Mouse (Mus musculus): Measurements from ENCODE around the gene Naip6. TPM values are rescaled to one million over a fixed set of nuclear protein-coding genes. Genes with fewer than 3 reads are reported as not detected.
"Not testable (repeated sequence)": the region's sequence is repeated elsewhere in the genome, so short reads cannot be mapped to it uniquely, and the experiment has no call there.

The Naip6 gene
- under 1 TPM; 0.26 to 0.95 (median 0.55) TPM for total RNA-seq (2022)

- not testable (repeated sequence) for DNase-seq (ENCODE audit: low spot score in 2 of 2)
These were observed at the start of gene Naip6 for GRCm38 (mm10) chr13:100317256-100317893. Gene Naip6, minus strand, starts transcription at chr13:100317674.

DNA sequence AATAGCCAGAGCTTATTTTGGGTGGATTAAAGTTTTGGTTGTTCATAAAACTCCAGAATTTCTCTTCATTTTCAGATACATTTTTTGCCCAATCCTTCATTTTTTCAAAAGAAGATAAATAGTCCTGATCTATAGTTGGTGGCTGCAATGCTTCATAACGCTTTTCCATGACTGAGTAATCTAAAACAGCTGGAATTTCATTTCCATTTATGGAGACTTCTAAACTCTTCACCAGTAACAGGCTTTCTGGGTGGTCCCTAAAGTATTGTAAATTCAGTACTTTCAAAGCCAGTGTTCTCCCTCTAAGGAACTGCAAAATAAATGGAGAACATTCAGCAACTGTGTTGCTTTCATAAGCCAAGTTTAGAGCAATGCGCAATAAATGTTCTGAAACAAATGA, 34.8 kb upstream of the Naip6 start:
- DNase-seq (ENCODE audit: low spot score in 2 of 2): not testable (repeated sequence)

GRCm38 (mm10) chr13:100349510-100350173, 32.2 kb upstream of the Naip6 start:
- not testable (repeated sequence) for DNase-seq (ENCODE audit: low spot score in 2 of 2)

DNA sequence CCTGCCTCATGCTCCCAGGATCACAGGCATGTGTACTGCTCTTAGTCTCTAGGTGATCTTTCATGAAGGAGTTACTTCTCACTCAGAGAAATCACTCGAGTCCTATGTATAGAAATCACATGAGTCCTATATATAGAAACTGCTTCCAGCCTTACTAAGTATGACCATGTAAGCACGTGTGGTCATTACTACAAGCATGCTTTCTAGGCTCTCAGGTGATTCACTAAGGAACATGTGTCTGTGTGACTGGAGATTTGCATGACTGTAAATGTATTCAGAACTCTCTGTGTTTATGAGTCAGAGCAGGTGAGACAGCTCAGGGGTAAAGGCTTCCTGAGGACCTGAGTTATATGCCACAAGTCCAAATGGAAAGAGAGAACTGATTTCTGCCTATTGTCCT, 24.3 kb upstream of the Naip6 start:
- DNase-seq (ENCODE audit: low spot score in 2 of 2): no peak

DNA sequence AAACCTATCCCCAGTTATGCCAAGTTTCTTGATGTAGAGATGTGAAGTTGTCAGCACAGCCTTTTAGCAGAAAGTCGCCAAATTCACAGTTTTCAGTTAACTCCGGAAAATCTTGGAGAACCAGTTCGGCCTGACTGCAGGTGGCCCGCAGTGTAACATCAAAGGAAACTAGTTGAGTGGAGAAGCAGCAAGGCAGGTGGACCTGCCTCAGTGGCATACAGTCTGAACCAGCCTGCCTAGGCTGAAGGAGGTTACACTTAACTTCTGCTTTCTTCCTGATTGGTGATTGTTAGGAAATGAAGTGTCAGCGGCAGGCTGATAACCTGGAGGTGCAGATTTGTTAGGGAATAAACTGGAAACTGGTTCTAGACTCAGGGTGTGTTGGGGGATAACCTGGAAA, 14.3 kb upstream of the Naip6 start:
- DNase-seq (ENCODE audit: low spot score in 2 of 2): not testable (repeated sequence)

DNA sequence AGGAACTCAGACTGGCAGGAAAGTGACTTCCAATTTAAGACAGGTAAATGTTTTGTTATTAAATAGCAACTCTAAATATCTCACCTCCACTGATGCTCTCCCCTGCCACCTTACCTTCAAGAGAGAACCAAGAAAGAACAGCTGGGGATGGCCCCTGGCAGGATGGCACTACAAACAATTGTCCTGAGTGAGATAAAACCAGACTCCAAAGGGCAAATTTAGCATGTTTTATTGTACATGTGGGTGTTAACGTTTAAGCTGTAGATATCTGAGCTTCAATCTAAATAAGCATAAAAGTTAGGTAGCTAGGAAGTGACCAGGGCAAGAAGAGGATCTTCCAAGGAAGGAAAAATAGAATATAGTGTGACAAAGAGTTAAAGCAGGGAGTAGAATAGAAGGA, 11.4 kb upstream of the Naip6 start:
- not testable (repeated sequence) for DNase-seq (ENCODE audit: low spot score in 2 of 2)

DNA sequence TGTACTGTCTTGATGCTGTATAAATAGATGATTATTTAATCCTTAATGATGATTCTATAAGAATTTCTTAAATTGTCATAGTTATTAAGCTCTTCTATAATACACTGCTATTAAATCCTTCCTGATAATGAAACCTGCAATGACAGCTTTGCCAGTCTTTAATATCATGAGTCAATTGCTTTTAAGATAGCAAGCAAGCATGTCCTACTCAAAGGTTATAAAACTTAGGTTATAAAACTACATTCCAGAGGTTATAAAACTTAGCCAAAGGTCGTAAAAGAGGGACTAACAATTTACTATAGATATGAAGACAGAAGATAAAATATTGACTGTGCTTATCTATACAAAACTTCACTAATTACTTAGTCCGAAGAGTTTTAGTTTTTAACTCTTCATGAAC, 10.6 kb upstream of the Naip6 start:
- not testable (repeated sequence) for DNase-seq (ENCODE audit: low spot score in 2 of 2)

- not testable (repeated sequence) for DNase-seq (ENCODE audit: low spot score in 2 of 2)
These were observed 4.9 kb upstream of the Naip6 start for GRCm38 (mm10) chr13:100322266-100322837.

- no peak for DNase-seq (ENCODE audit: low spot score in 2 of 2)
These were observed 32.9 kb downstream of the Naip6 start for GRCm38 (mm10) chr13:100284611-100285010.

GRCm38 (mm10) chr13:100271474-100272132, 45.9 kb downstream of the Naip6 start:
- DNase-seq (ENCODE audit: low spot score in 2 of 2): not testable (repeated sequence)

- not testable (repeated sequence) for DNase-seq (ENCODE audit: low spot score in 2 of 2)
These were observed 60.5 kb downstream of the Naip6 start for GRCm38 (mm10) chr13:100256996-100257395.

DNA sequence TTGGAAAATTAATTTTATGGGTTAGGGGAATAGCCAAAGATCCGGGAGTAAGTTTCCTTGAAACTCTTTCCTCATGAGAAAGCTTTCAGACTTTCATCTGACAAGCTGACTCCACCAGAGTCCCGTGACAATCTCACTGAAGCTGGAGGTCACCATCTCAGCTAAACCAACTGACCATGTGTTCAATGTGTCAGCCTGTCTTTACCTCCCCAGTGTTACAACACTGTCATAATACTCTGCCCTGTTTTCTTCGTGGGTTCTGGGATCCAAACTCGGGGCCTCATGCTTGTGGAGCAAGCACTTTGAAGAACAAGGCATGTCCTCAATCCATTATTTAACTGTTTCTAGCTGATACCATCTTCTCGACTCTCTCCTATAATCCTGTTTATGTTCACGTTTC, 61.5 kb downstream of the Naip6 start:
- not testable (repeated sequence) for DNase-seq (ENCODE audit: low spot score in 2 of 2)

DNA sequence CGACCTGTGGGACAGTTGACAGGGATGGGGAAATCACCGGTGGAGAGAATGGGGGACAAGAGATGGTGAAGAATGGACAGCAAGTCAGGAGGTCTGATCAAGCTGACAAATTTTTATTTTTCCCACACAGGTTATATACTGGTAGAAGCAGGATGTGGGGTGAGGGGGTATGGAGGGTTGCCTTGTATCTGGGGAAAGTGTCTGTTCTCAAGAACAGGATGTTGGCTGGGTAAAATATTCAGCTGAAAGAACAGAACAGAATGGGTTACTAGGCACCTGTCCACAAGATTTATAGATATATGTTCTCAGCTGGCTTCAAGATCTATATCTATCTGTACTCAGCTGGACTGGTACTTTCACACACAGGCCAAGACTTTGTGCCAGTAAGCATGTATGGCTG, 65.6 kb downstream of the Naip6 start:
- not testable (repeated sequence) for DNase-seq (ENCODE audit: low spot score in 2 of 2)

GRCm38 (mm10) chr13:100246896-100247519, 70.5 kb downstream of the Naip6 start:
- DNase-seq (ENCODE audit: low spot score in 2 of 2): not testable (repeated sequence)

- not testable (repeated sequence) for DNase-seq (ENCODE audit: low spot score in 2 of 2)
These were observed 71.3 kb downstream of the Naip6 start, which contains the start of gene Naip5 for GRCm38 (mm10) chr13:100246223-100246622. Gene Naip5, minus strand, starts transcription at chr13:100246323.

GRCm38 (mm10) chr13:100243702-100244101, 73.8 kb downstream of the Naip6 start:
- no peak for DNase-seq (ENCODE audit: low spot score in 2 of 2)

Other genes with a start within 250 kb of the Naip6 start
- 10 to 100 TPM; 38.4 to 41.8 (median 39.3) TPM for gene Bdp1, start 213.6 kb downstream of the Naip6 start, total RNA-seq (2022)
- 10 to 100 TPM in 2 of 4 experiments, 1 to 10 TPM in 2; 8.7 to 16.7 (median 13.0) TPM for gene Serf1, start 209.7 kb downstream of the Naip6 start, total RNA-seq (2022)
- gene Smn1, start 192.8 kb downstream of the Naip6 start, total RNA-seq (2022): 10 to 100 TPM; 33.8 to 44.4 (median 38.6) TPM
- gene Naip2, start 115.6 kb downstream of the Naip6 start, total RNA-seq (2022): 1 to 10 TPM in 2 of 4 experiments, under 1 TPM in 2; 0.53 to 2.4 (median 1.1) TPM
- 1 to 10 TPM in 2 of 4 experiments, under 1 TPM in 2; 0.23 to 1.5 (median 0.70) TPM for gene Naip5, start 71.4 kb downstream of the Naip6 start, total RNA-seq (2022)
- gene Naip1, start 135.2 kb upstream of the Naip6 start, total RNA-seq (2022): under 1 TPM; 0.11 to 0.23 (median 0.15) TPM
- gene Gtf2h2, start 174.9 kb upstream of the Naip6 start, total RNA-seq (2022): 10 to 100 TPM; 35.2 to 43.7 (median 40.5) TPM
- gene Ocln, start 235.0 kb upstream of the Naip6 start, total RNA-seq (2022): 10 to 100 TPM in 1 of 4 experiments, 1 to 10 TPM in 3; 7.4 to 12.2 (median 8.2) TPM

Measured in left cerebral cortex, adult 8-10 months (tissue).